Mouse (Mus musculus): Measurements from ENCODE around the gene Plekhg1. TPM values are rescaled to one million over a fixed set of nuclear protein-coding genes. Genes with fewer than 3 reads are reported as not detected.

Gene Plekhg1
- polyA plus RNA-seq, 1 experiment from 2014 or later, result 12.3 TPM

- WGBS, result 56% methylated on average over 5 of the region's 5 CpGs
Measured at GRCm38 (mm10) chr10:3829472-3829871, 89.3 kb downstream of the Plekhg1 start.

DNA sequence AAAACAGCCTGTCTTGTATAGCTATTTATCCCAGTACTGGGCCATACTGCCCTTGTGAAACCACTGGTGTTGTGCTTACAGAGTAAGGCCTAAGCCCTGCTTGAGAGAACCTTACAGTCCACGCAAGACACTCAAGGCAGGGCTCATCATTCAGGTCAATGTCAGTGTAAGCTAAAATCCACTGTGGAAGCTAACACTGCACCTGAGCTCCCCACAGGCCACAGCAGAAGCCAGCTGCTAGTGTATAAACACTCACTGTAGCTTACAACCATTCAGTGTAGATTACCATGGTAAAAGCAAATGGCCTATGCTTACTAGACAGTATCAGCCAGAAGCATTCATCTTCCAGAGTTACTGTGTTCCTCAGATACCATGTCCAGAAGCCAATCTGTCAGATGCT, 90.5 kb downstream of the Plekhg1 start:
- Histone ChIP-seq H3K4me1 (replicated peaks; ENCODE audit: control insufficient read depth, insufficient read depth, low read length) (no peaks in the 10 kb centered on the region), H3K36me3 (ENCODE audit: control insufficient read depth, insufficient read depth, low read length) (no peaks in the 10 kb centered on the region), H3K27me3 (ENCODE audit: control insufficient read depth, insufficient read depth, low read length) (no peaks in the 10 kb centered on the region), H3K27ac (ENCODE audit: low read depth, low read length) (no peak overlapping the region), H3K4me3 (ENCODE audit: low read depth, low read length) (no peak overlapping the region), H3K4me2 (replicated peaks; ENCODE audit: low read depth, low read length) (no peak overlapping the region), H3K9me3 (ENCODE audit: control insufficient read depth, low read length) (no peaks in the 10 kb centered on the region), H3K9ac (ENCODE audit: low read depth, low read length) (no peak overlapping the region)
- WGBS, result 81% methylated on average over 1 of the region's 1 CpGs
- DNase-seq (ENCODE audit: low spot score), result no peak
- no peak for ATAC-seq (ENCODE audit: low FRiP score)

More at GRCm38 (mm10) chr10:3829472-3829871, 89.3 kb downstream of the Plekhg1 start:
- no peaks in the 10 kb centered on the region for H3K27me3 ChIP-seq (ENCODE audit: control insufficient read depth, insufficient read depth, low read length)
- H3K4me3 ChIP-seq (ENCODE audit: low read depth, low read length), result no peak overlapping the region
- H3K4me1 ChIP-seq (replicated peaks; ENCODE audit: control insufficient read depth, insufficient read depth, low read length), result no peaks in the 10 kb centered on the region
- H3K9ac ChIP-seq (ENCODE audit: low read depth, low read length), result no peak overlapping the region
- H3K9me3 ChIP-seq (ENCODE audit: control insufficient read depth, low read length), result no peaks in the 10 kb centered on the region
- no peaks in the 10 kb centered on the region for H3K36me3 ChIP-seq (ENCODE audit: control insufficient read depth, insufficient read depth, low read length)
- ATAC-seq (ENCODE audit: low FRiP score) (no peak), DNase-seq (ENCODE audit: low spot score) (no peak)
- no peak overlapping the region for H3K27ac ChIP-seq (ENCODE audit: low read depth, low read length)
- H3K4me2 ChIP-seq (replicated peaks; ENCODE audit: low read depth, low read length), result no peak overlapping the region

DNA sequence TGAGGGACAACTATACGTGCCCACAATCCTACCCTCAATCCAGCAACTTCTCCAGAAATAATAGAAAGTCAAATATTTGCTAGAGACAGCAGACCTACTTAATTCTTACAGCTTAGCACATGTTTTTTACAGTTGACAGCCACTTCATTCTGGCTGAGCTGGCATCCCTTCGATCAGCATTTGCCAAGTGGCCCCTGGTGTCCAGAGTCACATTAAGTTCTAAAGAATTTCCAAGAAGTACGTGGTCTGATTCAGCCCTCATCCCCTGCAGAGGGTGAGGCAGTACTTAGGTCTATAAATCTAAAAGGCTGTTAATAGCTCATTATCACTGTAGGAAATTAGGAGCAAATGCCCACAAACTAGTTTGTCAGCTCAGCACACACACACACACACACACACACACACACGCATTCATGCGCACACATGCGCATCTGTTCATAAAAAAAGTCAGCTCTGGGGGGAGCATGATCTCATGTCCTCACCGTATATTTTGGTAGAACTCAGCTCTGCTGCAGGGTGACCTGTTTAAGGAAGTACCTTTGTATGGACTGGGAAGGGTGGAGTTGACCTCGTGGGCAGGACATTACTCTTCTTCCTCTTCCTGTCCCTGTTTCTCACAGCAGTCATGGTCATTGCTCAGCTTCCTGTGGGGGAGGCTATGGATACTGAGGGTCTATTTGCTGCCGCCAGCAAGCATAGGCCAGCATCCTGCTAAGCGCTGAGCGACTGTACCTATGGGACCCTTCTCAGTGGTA, 91.6 kb downstream of the Plekhg1 start:
- Histone ChIP-seq H3K4me2 (replicated peaks; ENCODE audit: low read depth, low read length) (no peak overlapping the region), H3K4me1 (replicated peaks; ENCODE audit: control insufficient read depth, insufficient read depth, low read length) (no peaks in the 10 kb centered on the region), H3K27me3 (ENCODE audit: control insufficient read depth, insufficient read depth, low read length) (no peaks in the 10 kb centered on the region), H3K4me3 (ENCODE audit: low read depth, low read length) (no peak overlapping the region), H3K9ac (ENCODE audit: low read depth, low read length) (no peak overlapping the region), H3K27ac (ENCODE audit: low read depth, low read length) (no peak overlapping the region), H3K36me3 (ENCODE audit: control insufficient read depth, insufficient read depth, low read length) (no peaks in the 10 kb centered on the region), H3K9me3 (ENCODE audit: control insufficient read depth, low read length) (no peaks in the 10 kb centered on the region)
- ATAC-seq (ENCODE audit: low FRiP score), result no peak
- no peak for DNase-seq (ENCODE audit: low spot score)
- 89% methylated on average over 11 of the region's 11 CpGs for WGBS

- ATAC-seq (ENCODE audit: low FRiP score), result no peak
- Histone ChIP-seq H3K4me3 (ENCODE audit: low read depth, low read length) (no peak overlapping the region), H3K9me3 (ENCODE audit: control insufficient read depth, low read length) (no peaks in the 10 kb centered on the region), H3K27ac (ENCODE audit: low read depth, low read length) (no peak overlapping the region), H3K9ac (ENCODE audit: low read depth, low read length) (no peak overlapping the region), H3K4me2 (replicated peaks; ENCODE audit: low read depth, low read length) (no peak overlapping the region), H3K36me3 (ENCODE audit: control insufficient read depth, insufficient read depth, low read length) (no peaks in the 10 kb centered on the region), H3K4me1 (replicated peaks; ENCODE audit: control insufficient read depth, insufficient read depth, low read length) (no peaks in the 10 kb centered on the region), H3K27me3 (ENCODE audit: control insufficient read depth, insufficient read depth, low read length) (no peaks in the 10 kb centered on the region)
- WGBS, result 85% methylated on average over 1 of the region's 1 CpGs
- no peak for DNase-seq (ENCODE audit: low spot score)
Measured at GRCm38 (mm10) chr10:3834060-3834459, 93.9 kb downstream of the Plekhg1 start.

- no peak overlapping the region for H3K4me3 ChIP-seq (ENCODE audit: low read depth, low read length)
- DNase-seq (ENCODE audit: low spot score) (no peak), ATAC-seq (ENCODE audit: low FRiP score) (no peak)
- no peak overlapping the region for H3K27ac ChIP-seq (ENCODE audit: low read depth, low read length)
- no peaks in the 10 kb centered on the region for H3K9me3 ChIP-seq (ENCODE audit: control insufficient read depth, low read length)
- no peaks in the 10 kb centered on the region for H3K4me1 ChIP-seq (replicated peaks; ENCODE audit: control insufficient read depth, insufficient read depth, low read length)
- no peaks in the 10 kb centered on the region for H3K27me3 ChIP-seq (ENCODE audit: control insufficient read depth, insufficient read depth, low read length)
- no peaks in the 10 kb centered on the region for H3K36me3 ChIP-seq (ENCODE audit: control insufficient read depth, insufficient read depth, low read length)
- no peak overlapping the region for H3K4me2 ChIP-seq (replicated peaks; ENCODE audit: low read depth, low read length)
- 86% methylated on average over 7 of the region's 7 CpGs for WGBS
- H3K9ac ChIP-seq (ENCODE audit: low read depth, low read length), result no peak overlapping the region
Measured at GRCm38 (mm10) chr10:3834678-3835077, 94.5 kb downstream of the Plekhg1 start.

DNA sequence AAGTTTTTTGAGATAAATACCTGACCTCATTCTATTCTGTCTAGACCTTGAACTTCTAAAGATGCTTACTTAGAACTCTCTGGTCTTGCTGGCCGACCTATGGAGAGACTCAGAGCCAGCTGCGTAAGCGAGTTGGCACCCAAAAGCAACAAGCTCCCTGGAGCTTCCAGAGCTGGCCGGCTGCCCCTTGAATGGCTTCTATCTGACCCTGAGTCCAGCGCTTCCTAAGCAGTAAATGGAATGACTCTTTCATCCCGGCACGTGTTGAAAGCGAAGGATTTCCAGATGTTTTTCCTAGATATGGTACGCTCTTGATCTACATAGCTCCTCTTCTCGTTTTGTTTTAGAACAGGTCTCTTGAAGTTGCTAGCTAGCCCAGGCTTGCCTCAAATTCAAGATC, 95.5 kb downstream of the Plekhg1 start:
- no peak overlapping the region for H3K9ac ChIP-seq (ENCODE audit: low read depth, low read length)
- H3K4me1 ChIP-seq (replicated peaks; ENCODE audit: control insufficient read depth, insufficient read depth, low read length), result no peaks in the 10 kb centered on the region
- 72% methylated on average over 10 of the region's 10 CpGs for WGBS
- no peaks in the 10 kb centered on the region for H3K27me3 ChIP-seq (ENCODE audit: control insufficient read depth, insufficient read depth, low read length)
- H3K36me3 ChIP-seq (ENCODE audit: control insufficient read depth, insufficient read depth, low read length), result no peaks in the 10 kb centered on the region
- ATAC-seq (ENCODE audit: low FRiP score) (no peak), DNase-seq (ENCODE audit: low spot score) (no peak)
- H3K9me3 ChIP-seq (ENCODE audit: control insufficient read depth, low read length), result no peaks in the 10 kb centered on the region
- no peak overlapping the region for H3K27ac ChIP-seq (ENCODE audit: low read depth, low read length)
- no peak overlapping the region for H3K4me3 ChIP-seq (ENCODE audit: low read depth, low read length)
- H3K4me2 ChIP-seq (replicated peaks; ENCODE audit: low read depth, low read length), result no peak overlapping the region

DNA sequence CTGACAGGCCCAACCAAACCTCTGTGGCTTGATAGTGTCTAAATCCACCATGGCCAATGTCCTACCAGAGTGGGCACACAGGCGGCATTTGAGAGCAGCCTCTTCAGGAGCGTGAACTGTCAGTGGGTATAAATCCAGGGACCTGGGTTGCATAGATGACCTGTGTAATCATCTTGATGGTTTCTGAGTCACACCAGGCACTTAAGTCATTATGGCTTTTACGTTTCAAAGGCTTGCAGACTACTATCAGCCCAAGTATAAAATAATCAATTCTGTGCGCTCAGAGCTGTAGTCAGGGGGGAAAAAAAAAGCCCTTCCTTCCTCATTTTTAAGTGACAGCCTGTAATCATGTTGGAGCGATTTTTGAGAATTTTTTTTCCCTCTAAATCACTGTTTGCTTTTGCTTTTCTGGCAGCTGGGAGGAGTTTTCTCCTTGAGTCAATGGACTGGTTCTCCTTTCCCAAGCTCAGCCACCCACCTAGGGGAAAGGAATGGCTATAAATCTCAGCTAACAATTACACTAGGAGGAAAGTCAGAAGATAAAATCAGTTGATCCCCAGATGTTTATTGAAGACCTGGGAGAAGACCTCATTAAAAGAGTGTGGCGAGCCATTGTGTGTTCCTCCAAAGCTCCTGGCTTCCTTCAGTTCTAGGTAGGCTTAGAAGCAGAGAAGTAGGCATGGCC, 99.7 kb downstream of the Plekhg1 start:
- ATAC-seq (ENCODE audit: low FRiP score) (no peak), DNase-seq (ENCODE audit: low spot score) (no peak)
- Histone ChIP-seq H3K4me1 (replicated peaks; ENCODE audit: control insufficient read depth, insufficient read depth, low read length) (no peaks in the 10 kb centered on the region), H3K27ac (ENCODE audit: low read depth, low read length) (no peak overlapping the region), H3K9ac (ENCODE audit: low read depth, low read length) (no peak overlapping the region), H3K27me3 (ENCODE audit: control insufficient read depth, insufficient read depth, low read length) (no peaks in the 10 kb centered on the region), H3K36me3 (ENCODE audit: control insufficient read depth, insufficient read depth, low read length) (no peaks in the 10 kb centered on the region), H3K4me2 (replicated peaks; ENCODE audit: low read depth, low read length) (no peak overlapping the region), H3K9me3 (ENCODE audit: control insufficient read depth, low read length) (no peaks in the 10 kb centered on the region), H3K4me3 (ENCODE audit: low read depth, low read length) (no peak overlapping the region)
- WGBS, result 84% methylated on average over 6 of the region's 6 CpGs

DNA sequence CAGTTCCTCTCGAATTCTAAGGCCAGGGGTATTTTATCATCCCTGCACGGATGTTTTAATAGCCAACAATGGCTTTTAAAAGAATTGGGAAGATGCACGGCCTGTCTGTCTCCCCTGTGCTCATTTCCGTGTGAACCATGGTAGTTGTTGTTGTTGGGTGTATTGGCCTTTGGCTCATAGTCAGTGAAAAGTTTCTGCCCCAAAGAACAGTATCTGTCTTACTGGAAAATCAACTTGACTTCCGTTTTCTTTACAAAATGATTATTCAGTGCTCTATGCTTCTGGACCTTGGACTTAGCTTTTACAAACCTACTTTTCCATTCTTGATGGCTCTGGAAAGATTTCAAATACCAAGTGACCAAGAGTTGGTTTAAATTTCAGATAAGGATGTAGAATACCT, 104.3 kb downstream of the Plekhg1 start:
- H3K4me3 ChIP-seq (ENCODE audit: low read depth, low read length), result no peak overlapping the region
- H3K9me3 ChIP-seq (ENCODE audit: control insufficient read depth, low read length), result no peaks in the 10 kb centered on the region
- WGBS, result 84% methylated on average over 5 of the region's 5 CpGs
- H3K27me3 ChIP-seq (ENCODE audit: control insufficient read depth, insufficient read depth, low read length), result no peaks in the 10 kb centered on the region
- DNase-seq (ENCODE audit: low spot score), result no peak
- H3K27ac ChIP-seq (ENCODE audit: low read depth, low read length), result no peak overlapping the region
- H3K4me2 ChIP-seq (replicated peaks; ENCODE audit: low read depth, low read length), result no peak overlapping the region
- no peak overlapping the region for H3K9ac ChIP-seq (ENCODE audit: low read depth, low read length)
- ATAC-seq (ENCODE audit: low FRiP score), result no peak
- no peaks in the 10 kb centered on the region for H3K4me1 ChIP-seq (replicated peaks; ENCODE audit: control insufficient read depth, insufficient read depth, low read length)
- no peaks in the 10 kb centered on the region for H3K36me3 ChIP-seq (ENCODE audit: control insufficient read depth, insufficient read depth, low read length)

- no peaks in the 10 kb centered on the region for H3K27me3 ChIP-seq (ENCODE audit: control insufficient read depth, insufficient read depth, low read length)
- DNase-seq (ENCODE audit: low spot score) (no peak), ATAC-seq (ENCODE audit: low FRiP score) (no peak)
- H3K4me3 ChIP-seq (ENCODE audit: low read depth, low read length), result no peak overlapping the region
- H3K4me2 ChIP-seq (replicated peaks; ENCODE audit: low read depth, low read length), result no peak overlapping the region
- no peak overlapping the region for H3K9ac ChIP-seq (ENCODE audit: low read depth, low read length)
- no peaks in the 10 kb centered on the region for H3K9me3 ChIP-seq (ENCODE audit: control insufficient read depth, low read length)
- H3K36me3 ChIP-seq (ENCODE audit: control insufficient read depth, insufficient read depth, low read length), result no peaks in the 10 kb centered on the region
- H3K4me1 ChIP-seq (replicated peaks; ENCODE audit: control insufficient read depth, insufficient read depth, low read length), result no peaks in the 10 kb centered on the region
- whole genome bisulfite sequencing, result 52% methylated on average over 2 of the region's 2 CpGs
- no peak overlapping the region for H3K27ac ChIP-seq (ENCODE audit: low read depth, low read length)
Measured at GRCm38 (mm10) chr10:3847021-3847420, 106.9 kb downstream of the Plekhg1 start.
